Mouse (Mus musculus): ENCODE measurements at regions not wholly inside any gene's neighbourhood (a gene's known extent, or its start where the extent isn't known, plus 50 kb on each side); places are given as distances from the start of the nearest gene placed in this dataset.

GRCm38 (mm10) chr17:85932360-85933132, 212.4 kb downstream of the Srbd1 start:
- no peak for ATAC-seq (replicated peaks; ENCODE audit: poor library complexity, severe bottlenecking)

DNA sequence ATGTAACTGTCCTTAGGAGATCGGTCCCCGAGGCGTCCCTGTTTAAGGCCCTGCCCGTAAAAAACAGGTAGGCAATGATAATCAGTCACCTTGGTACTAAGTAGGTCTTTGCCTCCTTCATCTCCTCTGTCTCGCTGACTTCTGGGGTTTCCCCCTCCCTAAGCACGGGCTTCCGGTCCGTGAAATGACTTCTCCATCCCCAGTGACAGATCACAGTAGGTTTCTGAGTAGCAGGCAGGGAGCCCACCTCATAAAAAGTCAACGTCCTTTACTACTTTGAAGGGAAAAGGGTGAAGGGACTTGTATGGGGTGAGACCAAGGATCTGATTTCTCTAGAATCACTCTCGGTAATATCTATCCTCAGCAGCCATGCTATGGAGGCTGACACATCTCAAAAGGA, 213.0 kb downstream of the Srbd1 start:
- ATAC-seq (replicated peaks; ENCODE audit: poor library complexity, severe bottlenecking), result no peak

DNA sequence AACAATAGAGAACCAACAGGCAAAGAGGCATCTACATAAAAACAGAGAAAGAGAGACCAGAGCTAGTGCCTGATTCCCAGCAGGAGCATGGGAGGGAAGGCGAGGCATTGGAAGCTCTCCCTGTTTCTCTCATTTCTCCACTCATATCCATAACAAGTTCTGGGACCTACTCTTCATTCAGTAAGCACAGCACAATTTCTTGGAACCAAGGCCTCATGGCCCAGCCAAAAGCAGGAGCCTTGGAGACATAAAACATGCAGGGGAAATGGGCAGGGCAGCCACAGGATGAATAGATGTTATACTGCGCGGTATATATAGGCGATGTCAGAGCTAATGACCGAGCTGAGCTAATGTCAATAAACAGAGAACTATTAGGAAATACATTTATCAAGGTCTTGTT, 214.2 kb downstream of the Srbd1 start:
- no peak for ATAC-seq (replicated peaks; ENCODE audit: poor library complexity, severe bottlenecking)

DNA sequence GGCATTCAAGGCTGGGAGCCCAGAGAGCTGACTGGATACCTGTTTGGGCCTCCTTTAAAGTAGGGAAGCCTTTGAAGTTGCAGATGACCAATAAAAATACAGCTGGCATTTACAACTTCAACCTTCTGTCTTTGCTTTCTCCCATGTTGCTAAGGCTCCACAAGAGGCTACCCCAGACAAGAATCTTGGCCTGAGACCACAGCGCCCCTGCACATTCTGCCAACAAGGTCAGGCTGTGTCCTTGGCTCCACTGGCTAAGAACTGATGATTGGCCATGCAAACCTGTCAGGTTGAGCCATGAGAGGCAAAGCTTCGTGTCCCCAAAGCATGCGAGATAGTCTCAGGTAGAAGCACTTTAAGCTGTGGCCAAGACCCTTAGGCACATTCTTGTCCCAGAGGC, 214.6 kb downstream of the Srbd1 start:
- no peak for ATAC-seq (replicated peaks; ENCODE audit: poor library complexity, severe bottlenecking)

- no peak for ATAC-seq (replicated peaks; ENCODE audit: poor library complexity, severe bottlenecking)
Observed at GRCm38 (mm10) chr17:85929699-85930286, 215.2 kb downstream of the Srbd1 start.

DNA sequence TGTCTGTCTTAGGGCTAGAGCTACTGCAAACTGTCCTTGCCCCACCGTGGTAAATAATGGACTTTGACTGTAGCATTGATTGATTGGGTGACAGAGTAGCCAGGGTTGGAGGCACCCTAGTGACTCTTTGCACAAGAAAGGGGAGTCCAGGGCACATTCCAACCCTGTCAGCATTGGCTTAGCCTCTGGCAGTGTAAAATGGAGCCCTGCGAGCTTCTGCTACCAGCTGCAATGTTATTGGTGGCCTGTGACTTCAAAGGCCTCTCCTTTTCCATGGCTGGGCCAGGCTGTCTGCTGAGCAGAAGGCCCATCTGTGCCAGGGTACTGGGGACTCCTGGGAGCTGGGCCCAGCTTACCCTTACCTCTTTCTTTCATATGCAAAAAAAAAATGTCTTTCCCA, 216.4 kb downstream of the Srbd1 start:
- ATAC-seq (replicated peaks; ENCODE audit: poor library complexity, severe bottlenecking), result no peak

GRCm38 (mm10) chr17:85927261-85927660, 217.7 kb downstream of the Srbd1 start:
- ATAC-seq (replicated peaks; ENCODE audit: poor library complexity, severe bottlenecking), result no peak

DNA sequence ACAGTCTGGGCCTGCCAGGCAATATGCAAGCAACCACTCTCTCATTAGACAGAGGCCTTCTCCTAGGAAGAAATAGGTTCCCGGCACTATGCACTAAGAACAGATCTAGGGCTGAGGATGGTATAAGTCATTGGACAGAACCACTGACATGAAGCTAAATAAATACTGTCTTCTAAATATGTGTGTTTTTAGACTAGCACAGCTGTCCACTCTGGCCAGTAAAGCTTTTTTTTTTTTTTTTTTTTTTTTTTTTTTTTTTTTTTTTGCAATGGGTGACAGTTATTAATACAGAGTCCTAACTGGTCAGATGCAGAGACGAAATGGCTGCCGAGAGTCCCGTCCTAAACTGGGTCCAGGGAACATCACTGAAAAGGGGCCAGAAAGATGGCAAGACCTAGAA, 218.9 kb downstream of the Srbd1 start:
- no peak for ATAC-seq (replicated peaks; ENCODE audit: poor library complexity, severe bottlenecking)

- no peak for ATAC-seq (replicated peaks; ENCODE audit: poor library complexity, severe bottlenecking)
Observed at GRCm38 (mm10) chr17:85921219-85921673, 223.7 kb downstream of the Srbd1 start.

GRCm38 (mm10) chr17:85919868-85920267, 225.1 kb downstream of the Srbd1 start:
- no peak for ATAC-seq (replicated peaks; ENCODE audit: poor library complexity, severe bottlenecking)

GRCm38 (mm10) chr17:85915870-85916269, 227.8 kb upstream of the Six2 start:
- no peak for ATAC-seq (replicated peaks; ENCODE audit: poor library complexity, severe bottlenecking)

DNA sequence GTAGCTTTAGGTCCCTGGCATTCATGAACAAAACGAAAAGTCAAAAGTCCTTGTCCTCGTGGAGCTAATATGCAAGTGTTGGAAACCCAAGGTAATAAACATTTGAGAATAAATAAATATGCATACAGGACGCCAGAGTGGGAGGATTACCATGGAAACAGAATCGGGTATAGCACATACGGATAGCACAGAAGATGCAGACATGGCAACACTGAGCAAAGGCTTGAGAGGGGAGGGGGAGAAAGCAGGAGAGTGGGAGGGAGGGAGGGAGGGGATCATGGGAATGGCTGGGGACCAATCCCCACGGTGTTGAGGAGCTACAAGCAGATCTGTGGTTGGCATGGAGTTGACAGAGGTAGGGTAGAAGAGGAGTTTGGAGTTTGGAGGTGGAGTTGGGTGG, 226.0 kb upstream of the Six2 start:
- no peak for ATAC-seq (replicated peaks; ENCODE audit: poor library complexity, severe bottlenecking)

- no peak for ATAC-seq (replicated peaks; ENCODE audit: poor library complexity, severe bottlenecking)
Observed at GRCm38 (mm10) chr17:85908709-85909108, 220.6 kb upstream of the Six2 start.

- ATAC-seq (replicated peaks; ENCODE audit: poor library complexity, severe bottlenecking), result no peak
Observed at GRCm38 (mm10) chr17:85906597-85907187, 218.6 kb upstream of the Six2 start.

DNA sequence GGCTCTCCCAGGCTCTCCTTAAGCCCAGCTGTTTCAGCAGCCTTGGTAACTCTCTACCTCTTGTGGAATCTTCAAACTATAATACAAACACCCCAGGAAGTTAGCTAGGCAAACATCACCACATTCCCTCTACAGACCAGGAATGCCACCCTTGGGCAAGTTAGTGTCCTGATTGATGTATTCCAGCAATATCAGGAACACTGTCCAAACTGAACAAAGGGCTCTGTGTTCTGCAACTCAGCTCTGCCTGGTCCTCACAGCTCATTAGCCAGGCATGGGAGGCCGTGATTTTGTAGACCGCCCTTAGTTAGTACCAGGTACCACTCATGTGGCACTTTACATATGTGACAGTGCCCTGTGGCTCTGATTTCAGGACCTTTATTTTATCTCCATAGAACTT, 214.5 kb upstream of the Six2 start:
- no peak for ATAC-seq (replicated peaks; ENCODE audit: poor library complexity, severe bottlenecking)

GRCm38 (mm10) chr17:85899096-85899495, 211.0 kb upstream of the Six2 start:
- ATAC-seq (replicated peaks; ENCODE audit: poor library complexity, severe bottlenecking), result no peak

DNA sequence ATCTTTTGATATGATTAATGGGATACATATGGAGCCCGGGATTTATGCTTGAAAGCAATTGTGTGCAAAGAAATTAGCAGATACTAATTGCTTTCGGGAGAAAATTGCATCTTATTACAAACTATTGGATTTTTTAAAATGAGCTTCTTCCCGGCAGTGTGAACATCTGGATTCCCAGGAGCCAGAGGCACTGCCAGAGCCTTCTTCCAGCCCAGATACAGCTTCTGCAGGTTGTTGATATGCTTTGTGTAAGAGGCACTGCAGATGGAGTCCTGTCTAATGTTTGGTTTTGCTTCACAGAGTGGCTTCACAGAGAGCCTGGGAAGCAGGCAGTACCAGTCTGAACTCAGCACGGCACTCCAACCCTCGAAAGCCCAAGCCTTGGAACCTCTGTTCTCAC, 207.9 kb upstream of the Six2 start:
- no peak for ATAC-seq (replicated peaks; ENCODE audit: poor library complexity, severe bottlenecking)

GRCm38 (mm10) chr17:85891243-85891642, 203.2 kb upstream of the Six2 start:
- no peak for ATAC-seq (replicated peaks; ENCODE audit: poor library complexity, severe bottlenecking)

DNA sequence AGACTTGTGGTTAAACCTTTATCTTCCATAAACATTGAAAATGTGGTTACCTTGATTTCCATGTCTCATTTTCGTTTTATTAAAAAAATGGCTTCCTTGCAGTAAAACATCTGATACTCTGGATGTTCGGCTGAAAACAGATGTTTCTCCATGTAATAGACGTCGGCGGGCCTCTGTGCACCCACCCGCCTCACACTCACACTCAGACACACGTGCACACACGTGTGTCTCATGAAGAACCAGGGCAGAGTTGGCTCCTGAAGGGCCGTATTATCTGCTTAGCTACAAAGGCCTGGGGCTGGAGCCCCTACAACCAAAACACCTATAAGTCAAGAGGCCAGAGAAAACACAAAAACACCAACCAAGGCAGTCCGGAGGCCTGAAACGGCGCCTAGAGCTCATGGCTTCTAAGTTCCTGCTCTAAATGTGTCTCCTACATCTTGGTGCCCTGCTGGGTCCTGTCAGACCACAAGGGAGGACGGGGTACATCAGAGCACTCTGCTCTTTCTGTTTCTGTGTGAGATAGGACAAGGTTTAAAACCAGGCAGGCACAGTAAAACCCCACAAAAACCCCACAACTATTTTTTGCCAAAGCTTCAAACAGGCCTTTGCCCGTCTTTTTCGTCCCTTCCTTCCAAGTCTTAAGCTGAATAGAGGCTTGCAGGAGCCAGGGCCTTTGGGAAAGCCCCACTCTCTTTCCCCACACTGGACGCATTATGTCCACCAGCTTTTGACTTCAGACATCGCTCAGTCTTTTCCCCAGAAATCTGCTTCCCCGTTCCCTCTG, 201.9 kb upstream of the Six2 start:
- ATAC-seq (replicated peaks; ENCODE audit: poor library complexity, severe bottlenecking), result no peak

- no peak for ATAC-seq (replicated peaks; ENCODE audit: poor library complexity, severe bottlenecking)
Observed at GRCm38 (mm10) chr17:85888568-85889398, 200.7 kb upstream of the Six2 start.
